Mouse (Mus musculus): Measurements from ENCODE around the gene Pacsin2.
"Not testable (repeated sequence)": the region's sequence is repeated elsewhere in the genome, so short reads cannot be mapped to it uniquely, and the experiment has no call there.

Pacsin2 gene

GRCm38 (mm10) chr15:83375136-83375535 lies 89.3 kb downstream of the Pacsin2 start:
- peak; percentile 44 to 56 for DNase-seq (ENCODE audit: low spot score in 2 of 2)

- no peak for DNase-seq (ENCODE audit: low spot score in 2 of 2)
Observed at GRCm38 (mm10) chr15:83374076-83374475, 90.3 kb downstream of the Pacsin2 start.

GRCm38 (mm10) chr15:83368702-83369101 lies 95.7 kb downstream of the Pacsin2 start:
- not testable (repeated sequence) for DNase-seq (ENCODE audit: low spot score in 2 of 2)

GRCm38 (mm10) chr15:83368261-83368660 lies 96.1 kb downstream of the Pacsin2 start:
- DNase-seq (ENCODE audit: low spot score in 2 of 2): no peak

GRCm38 (mm10) chr15:83366933-83367552 lies 97.4 kb downstream of the Pacsin2 start:
- DNase-seq (ENCODE audit: low spot score in 2 of 2): peak; percentile 78 to 82

GRCm38 (mm10) chr15:83365697-83366096 lies 98.7 kb downstream of the Pacsin2 start:
- DNase-seq (ENCODE audit: low spot score in 2 of 2): no peak

- no peak for DNase-seq (ENCODE audit: low spot score in 2 of 2)
Observed at GRCm38 (mm10) chr15:83364194-83364593, 100.2 kb downstream of the Pacsin2 start.

- DNase-seq (ENCODE audit: low spot score in 2 of 2): not testable (repeated sequence)
Observed at GRCm38 (mm10) chr15:83362813-83363212, 101.6 kb downstream of the Pacsin2 start.

- DNase-seq (ENCODE audit: low spot score in 2 of 2): not testable (repeated sequence)
Observed at GRCm38 (mm10) chr15:83360899-83361298, 103.5 kb downstream of the Pacsin2 start.

GRCm38 (mm10) chr15:83360140-83360539 lies 104.3 kb downstream of the Pacsin2 start:
- DNase-seq (ENCODE audit: low spot score in 2 of 2): no peak

- no peak for DNase-seq (ENCODE audit: low spot score in 2 of 2)
Observed at GRCm38 (mm10) chr15:83358476-83358875, 105.9 kb downstream of the Pacsin2 start.

- DNase-seq (ENCODE audit: low spot score in 2 of 2): no peak
Observed at GRCm38 (mm10) chr15:83351546-83351945, 112.9 kb downstream of the Pacsin2 start.

GRCm38 (mm10) chr15:83350859-83351258 lies 113.5 kb downstream of the Pacsin2 start:
- DNase-seq (ENCODE audit: low spot score in 2 of 2): no peak

- DNase-seq (ENCODE audit: low spot score in 2 of 2): peak; percentile 96 to 98
Observed at GRCm38 (mm10) chr15:83349954-83350711, 114.3 kb downstream of the Pacsin2 start, which contains the start of gene Arfgap3. Gene Arfgap3 (minus strand): TSS chr15:83350247.

- no peak for DNase-seq (ENCODE audit: low spot score in 2 of 2)
Observed at GRCm38 (mm10) chr15:83349225-83349953, 115.0 kb downstream of the Pacsin2 start.

- DNase-seq (ENCODE audit: low spot score in 2 of 2): no peak
Observed at GRCm38 (mm10) chr15:83348747-83349146, 115.7 kb downstream of the Pacsin2 start.

- DNase-seq (ENCODE audit: low spot score in 2 of 2): no peak
Observed at GRCm38 (mm10) chr15:83345898-83346529, 118.4 kb downstream of the Pacsin2 start.

- no peak for DNase-seq (ENCODE audit: low spot score in 2 of 2)
Observed at GRCm38 (mm10) chr15:83344956-83345355, 119.5 kb downstream of the Pacsin2 start.

GRCm38 (mm10) chr15:83344157-83344556 lies 120.2 kb downstream of the Pacsin2 start:
- no peak for DNase-seq (ENCODE audit: low spot score in 2 of 2)

- no peak for DNase-seq (ENCODE audit: low spot score in 2 of 2)
Observed at GRCm38 (mm10) chr15:83338908-83339307, 125.5 kb downstream of the Pacsin2 start.

- no peak for DNase-seq (ENCODE audit: low spot score in 2 of 2)
Observed at GRCm38 (mm10) chr15:83337903-83338870, 126.2 kb downstream of the Pacsin2 start.
